Mouse (Mus musculus) hematopoietic stem cell, adult 5-6 weeks (primary cell): ENCODE results near the gene Nbas. TPM values are rescaled to one million over a fixed set of nuclear protein-coding genes. Genes with fewer than 3 reads are reported as not detected.

Experiments
- ATAC-seq, 2 experiments: fragments of 125-278 bp in 1 of 2; replicated peaks in 1 of 2; 2 replicates each; pipeline ENCODE4 v1.8.0; 2016 to 2017; ENCODE audit warnings: inconsistent platforms in 2 of 2, mild to moderate bottlenecking in 2 of 2, moderate number of reproducible peaks in 2 of 2, low read depth in 1 of 2, moderate TSS enrichment in 1 of 2; ENCODE audit not compliant: low FRiP score in 2 of 2, poor library complexity in 2 of 2, severe bottlenecking in 2 of 2, insufficient read depth in 1 of 2, low TSS enrichment in 1 of 2
- total RNA-seq: library from RNA; stranded (forward); fragments of 172-1452, 232-1000 nt; gene quantifications from 2 replicates; pipeline ENCODE4 v1.2.3, GENCODE M21; 2017

Gene Nbas
- 12.4 and 18.9 TPM in 2 replicates for total RNA-seq

DNA sequence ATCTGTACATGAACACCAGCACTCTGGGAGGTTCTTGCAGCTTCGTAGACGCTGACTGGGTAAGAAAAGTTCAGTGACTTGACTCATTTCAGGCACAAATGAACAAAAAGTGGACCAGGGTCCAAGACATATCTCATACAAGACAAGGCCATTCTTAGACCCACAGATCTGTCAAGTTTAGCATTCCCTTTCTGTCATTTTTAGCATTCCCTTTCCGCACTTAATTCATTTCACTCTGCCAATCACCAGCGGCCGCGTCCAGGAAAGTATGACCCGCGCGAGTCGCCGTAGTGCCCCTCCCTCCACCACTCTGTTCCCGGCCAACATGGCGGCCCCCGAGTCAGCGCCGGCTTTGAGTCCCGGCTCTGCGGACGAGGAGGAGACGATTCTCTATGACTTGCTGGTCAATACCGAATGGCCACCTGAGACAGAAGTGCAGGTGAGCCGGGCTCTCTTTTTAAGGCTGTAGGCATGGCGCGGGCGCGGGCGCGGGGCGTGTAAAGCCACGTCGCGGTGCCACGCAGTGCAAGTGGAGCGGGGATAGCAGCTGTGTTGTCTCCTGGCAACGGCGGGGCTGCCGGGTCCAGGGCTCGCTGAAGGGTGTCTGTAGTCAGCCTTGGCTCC lies at the start of gene Nbas:
Gene Nbas (plus strand): TSS at position 308 of the 624 bp plus-strand sequence.
- peak; percentile 93 to 96 for ATAC-seq

DNA sequence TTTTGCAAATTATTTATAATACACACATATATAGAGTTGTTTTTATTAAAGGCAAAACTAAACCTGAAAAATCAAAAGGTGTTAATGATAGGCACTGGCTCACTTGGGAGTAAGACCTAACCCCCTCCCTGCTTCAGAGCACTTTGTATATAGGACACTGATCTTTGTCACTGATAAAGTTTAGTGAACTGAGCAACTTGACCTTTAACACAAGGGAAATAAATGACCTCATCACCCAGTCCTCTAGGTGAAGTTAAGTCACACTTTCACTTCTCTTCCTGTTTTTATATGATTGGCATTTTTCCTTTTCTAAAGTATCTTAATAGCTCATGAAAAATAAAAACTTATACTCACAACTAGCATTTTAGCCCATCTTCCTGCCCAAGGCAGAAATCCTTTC lies 26.5 kb upstream of the Nbas start:
- ATAC-seq, result no peak

DNA sequence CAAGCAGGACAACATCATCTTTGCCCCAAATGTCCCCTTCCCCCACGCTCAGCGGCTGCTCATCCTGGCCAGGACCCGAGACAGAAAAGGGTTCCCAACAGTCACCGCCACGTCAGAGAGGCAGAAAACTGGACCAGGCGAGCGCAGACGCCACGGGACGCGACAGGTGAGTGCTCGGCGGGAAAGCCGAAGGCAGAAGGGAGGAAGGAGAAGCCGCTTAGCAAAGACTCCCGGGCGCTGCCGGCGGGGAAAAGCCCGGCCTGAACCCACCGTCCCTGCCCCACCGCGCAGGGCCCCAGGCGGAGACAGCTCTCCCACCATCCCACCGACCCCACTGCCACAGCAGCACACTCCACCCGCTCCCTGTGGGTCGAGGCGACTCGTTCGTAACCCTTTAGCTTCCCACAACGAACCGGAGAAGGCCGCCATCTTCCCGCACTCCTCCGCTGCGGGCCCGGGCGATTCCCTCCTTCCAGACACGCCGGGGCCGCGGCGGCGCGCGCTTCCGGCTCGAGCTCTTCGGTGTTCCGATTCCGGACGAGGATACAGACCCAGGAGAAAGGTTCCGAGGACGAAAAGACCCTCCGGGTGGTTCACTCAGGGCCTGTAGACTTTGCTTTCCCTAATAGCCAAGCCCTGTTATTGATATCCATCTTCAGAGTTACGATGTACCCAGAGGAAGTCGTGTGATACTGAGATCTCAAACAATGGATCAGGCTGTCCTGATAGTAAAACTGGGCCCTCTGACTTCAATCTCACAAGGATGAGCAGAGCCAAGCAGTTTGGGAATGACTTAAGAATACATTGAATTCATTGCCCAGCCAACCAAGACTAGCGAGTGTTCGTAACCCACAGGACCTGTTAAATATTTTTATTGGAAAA lies 20.0 kb upstream of the Nbas start, which contains the start of gene Ddx1:
Gene Ddx1 (minus strand): TSS at position 523 of the 882 bp plus-strand sequence.
- peak; percentile 79 to 86 for ATAC-seq

DNA sequence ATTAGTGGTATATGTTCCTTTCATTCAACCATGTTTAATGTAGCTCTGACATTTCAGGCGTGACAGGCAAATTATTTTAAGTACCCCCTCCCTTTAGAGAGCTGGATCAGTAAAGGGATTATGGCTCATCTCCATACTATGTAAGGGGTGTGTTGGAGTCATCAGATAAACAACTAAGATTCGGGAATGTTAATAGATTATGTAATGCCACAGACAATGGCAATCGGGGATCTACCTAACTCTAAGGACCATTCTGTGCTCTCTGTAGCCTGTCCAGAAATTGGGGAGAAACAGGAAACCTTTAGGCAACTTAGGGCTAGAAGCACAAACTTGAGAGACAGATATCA lies 19.4 kb upstream of the Nbas start:
- ATAC-seq, result no peak

DNA sequence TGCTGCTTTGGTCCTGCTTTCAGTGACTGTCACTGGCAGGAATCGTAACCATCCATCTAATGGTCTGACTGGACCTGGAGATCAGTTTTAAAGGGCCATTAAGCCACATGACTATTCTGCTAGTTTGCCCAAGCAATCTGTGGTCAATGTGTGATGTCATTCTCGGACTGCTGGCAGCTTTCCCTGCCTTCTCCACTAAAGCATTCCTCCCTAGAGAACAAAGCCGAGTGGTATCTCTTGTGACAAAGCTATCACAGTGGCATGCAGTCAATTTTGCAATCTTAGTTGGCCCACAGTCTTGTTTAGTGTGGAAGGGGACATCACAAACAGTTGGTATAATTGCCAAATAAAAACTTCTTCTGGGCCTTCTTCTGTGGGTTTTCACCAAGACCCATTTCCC lies 13.9 kb upstream of the Nbas start:
- no peak for ATAC-seq

DNA sequence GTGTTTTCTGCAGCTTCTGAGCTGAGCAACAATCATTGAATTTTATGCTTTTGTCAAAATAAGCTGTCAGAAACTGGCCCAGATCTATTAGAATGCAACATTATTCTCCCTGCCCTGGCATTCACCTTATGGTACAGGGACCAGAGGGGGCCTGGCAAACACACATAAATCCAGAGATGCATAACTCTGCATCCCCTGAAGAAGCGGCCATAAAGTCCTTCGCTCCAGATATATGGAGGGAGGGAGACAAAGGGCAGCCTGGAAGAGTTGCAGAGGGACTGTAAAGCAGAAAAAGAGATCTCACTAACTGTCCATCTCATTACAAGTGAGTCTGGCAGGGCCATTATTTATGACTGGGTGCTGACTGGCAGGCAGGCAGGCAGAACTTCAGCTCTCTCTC lies 13.2 kb upstream of the Nbas start:
- no peak for ATAC-seq

DNA sequence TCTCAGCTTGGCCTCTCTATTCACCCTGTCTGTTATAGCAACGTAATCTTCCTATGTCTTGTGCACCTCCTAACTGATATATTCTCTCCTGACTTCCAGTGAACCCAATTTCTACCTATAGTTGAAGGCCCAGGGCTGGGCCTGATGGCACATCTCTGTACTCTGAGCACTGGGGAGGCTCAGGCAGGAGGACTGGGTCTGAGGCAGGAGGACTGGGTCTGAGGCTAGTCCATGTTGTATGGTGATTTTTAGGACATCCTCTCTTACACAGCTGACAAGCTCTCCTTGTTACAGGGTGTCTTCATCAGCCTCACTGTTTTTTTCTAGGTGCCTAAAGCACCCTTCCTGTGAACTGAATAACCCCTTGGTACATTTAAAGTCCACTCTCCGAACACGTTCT lies 521 bp upstream of the Nbas start:
- 0 out of 4 replicates have a peak, but pooled peaks of 1 of the 2 experiments have one; percentile 4 for ATAC-seq

DNA sequence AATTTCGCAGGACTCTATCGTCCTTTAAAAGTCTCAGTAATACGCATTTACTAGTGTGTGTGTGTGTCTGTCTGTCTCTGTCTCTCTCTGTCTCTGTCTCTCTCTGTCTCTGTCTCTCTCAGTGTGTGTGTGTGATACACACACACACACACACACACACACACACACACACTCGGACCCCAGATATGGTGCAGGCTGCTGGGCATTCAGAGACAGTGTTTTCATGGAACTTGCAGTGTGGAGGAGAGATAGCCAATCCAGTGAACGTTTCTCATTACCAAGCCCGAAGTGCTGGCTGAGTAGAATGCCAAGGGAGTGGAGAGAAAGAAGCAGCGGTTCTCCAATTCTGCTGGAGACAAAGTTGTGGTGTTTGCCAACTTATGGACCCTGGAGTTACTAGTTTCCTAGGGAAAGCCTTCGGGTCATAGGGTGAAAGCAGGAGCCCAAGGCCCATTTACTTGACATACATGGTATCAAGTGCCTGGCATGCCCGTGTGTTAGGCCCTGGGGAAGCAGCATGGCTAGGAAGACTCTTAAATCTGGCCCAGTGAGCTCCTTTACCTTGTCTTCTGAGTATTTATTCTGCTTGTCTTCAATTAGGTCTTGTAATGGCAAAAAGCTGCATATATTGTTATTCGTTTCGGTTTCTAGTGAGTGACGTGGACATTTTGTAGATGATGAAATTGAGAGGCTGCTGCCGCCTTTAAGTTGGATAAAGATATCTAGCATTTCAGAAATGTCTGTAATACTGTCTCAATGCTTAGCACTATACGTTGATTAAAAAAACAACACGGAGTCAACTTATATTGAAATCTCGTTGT lies 847 bp downstream of the Nbas start:
- ATAC-seq, result no peak

DNA sequence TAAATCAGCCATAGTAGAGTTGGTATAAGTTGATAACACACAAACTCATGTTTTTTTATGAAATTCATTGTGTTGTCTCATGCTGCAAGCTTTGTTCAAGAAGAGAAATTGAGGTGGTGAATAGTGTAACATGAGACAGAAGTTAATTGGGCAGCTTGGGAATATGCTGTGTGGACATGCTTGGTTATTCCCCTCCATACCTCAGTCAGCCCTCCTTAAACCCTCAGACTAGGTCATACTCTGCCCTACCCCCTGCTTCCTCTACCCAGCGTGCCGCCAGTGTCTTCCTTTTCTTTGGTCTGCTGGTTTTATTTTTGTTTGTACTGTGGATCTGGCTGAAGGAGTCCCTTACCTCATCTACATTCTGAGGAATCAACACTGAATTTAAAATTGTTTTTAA lies 22.5 kb downstream of the Nbas start:
- ATAC-seq, result no peak

DNA sequence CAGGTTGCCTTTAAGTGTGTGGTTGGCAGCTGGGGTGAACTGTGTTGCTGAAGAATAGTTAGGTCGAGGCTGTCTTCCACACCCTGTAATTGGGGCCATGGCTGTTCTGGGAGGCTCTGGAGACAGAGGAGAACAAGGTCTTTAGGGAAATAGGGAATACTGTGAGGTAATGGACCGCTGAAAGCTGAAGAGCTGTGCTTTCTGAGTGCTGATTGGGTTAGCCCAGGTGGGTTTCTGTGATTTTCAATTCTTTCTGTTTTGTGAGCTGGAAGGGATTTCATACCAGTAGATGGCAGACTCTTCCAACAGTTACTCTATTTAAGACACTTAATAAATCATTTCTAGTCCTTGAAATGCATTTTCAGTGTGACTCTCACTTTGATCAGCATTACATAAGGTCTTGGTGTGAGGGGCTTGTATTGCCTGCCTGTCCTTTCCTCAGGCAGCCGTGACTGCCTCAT lies 24.5 kb downstream of the Nbas start:
- ATAC-seq, result no peak

DNA sequence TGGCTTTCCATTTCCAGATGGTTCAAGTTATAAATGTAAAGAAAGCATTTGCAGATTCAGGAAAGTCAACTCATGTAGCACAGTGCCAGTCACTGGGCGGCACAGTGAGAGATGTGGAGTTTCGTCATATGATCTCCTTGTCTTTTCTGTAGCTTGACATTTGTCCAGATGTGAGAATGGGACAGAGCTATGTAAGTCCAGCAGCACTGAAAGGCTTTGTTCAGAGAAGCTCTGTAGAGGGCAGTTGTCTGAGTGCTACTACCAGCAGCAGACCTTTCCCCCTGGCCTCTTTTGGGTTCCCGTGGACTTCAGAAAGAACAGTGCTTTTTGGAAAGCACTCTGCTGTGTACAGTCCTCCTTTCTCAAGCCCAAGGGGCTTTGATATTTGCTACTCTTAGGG lies 34.1 kb downstream of the Nbas start:
- no peak for ATAC-seq

DNA sequence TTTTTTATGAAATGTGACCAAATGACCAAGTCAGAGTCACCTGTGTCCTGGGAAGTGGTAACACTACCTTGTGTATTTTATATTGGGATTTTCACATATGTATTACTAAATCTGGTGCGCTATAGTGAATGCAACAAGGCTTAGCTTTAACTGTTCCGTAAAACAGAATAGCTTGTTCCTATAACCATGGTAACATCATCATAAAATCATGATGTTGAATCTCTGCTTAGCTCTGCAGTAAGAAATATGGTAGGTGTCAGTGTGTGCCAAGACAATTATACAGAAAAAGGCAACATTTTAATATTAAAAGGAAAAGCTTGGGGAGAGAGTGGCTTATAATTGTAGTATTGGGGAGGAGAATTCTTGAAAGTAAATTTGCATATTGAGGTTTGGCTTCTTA lies 45.0 kb downstream of the Nbas start:
- no peak for ATAC-seq

DNA sequence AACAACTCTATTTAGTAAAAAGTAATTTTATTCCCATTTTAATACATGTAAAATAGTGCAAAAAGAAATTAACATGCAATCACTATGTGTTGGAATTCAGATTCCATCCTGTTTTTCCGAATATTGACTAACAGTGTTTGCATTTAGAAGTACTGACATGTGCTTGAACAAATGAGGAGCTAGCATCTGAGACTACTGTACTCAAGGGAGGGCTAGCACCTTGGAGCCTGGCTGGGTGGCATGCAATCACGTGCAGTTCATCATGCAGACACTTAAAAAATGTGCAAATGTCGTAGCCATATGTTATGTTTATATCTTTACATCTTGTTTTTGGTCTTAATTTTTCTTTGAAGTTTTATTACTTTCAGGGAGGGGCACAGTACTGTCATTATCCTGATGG lies 45.5 kb downstream of the Nbas start:
- no peak for ATAC-seq

DNA sequence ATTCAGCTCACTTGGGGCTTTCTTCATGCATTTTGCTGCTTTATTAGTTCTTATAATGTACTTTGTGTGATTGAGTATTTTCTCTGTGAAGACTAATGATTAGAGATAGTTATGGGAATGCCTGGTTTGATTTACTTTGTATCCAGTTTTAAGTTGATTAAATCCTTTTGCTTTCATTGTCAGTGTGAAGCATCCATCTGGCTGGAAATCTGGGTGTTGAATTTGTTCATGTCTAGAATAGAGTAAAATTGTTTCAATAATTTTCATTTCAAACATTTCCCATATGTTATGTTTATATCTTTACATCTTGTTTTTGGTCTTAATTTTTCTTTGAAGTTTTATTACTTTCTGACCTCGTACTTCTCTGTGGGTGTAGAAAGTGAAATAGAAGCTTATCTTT lies 46.1 kb downstream of the Nbas start:
- no peak for ATAC-seq

DNA sequence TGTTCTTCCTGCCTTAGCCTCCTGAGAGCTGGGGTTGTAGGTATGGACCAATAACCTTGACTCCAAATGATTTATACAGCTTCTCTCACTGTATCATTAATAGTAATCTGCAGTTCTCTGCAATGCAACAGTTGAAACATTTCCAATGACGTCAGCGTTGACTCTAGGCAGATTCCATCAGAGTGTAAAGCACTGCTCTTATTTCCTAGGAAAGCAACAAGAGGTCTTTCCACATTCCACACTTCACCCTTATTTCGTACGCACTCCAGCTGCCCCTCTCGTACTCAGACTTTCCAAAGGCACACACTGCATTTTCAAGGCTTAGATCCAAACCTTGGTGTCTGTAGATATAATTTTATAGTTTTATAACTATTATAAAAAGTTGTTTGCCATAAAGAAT lies 73.6 kb downstream of the Nbas start:
- ATAC-seq, result no peak

DNA sequence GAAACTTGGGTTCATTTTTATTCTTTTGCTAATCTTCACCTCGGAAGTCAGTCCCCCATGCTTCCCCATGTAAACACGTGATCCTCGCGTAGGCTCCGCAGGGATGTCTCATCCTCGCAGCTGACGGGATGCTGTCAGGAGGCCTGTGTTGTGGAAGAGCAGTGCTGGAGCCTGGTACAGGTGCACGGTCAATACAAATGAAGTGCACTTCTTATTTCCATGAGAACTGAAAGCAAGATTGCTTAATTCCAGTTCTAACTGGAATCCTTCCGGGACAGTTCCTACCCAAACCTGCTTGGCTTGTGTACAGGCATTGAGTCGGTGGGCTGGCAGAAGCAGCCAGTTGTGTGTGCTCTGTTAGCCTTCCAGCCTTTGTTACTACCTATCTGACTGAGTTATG lies 87.3 kb downstream of the Nbas start:
- no peak for ATAC-seq

DNA sequence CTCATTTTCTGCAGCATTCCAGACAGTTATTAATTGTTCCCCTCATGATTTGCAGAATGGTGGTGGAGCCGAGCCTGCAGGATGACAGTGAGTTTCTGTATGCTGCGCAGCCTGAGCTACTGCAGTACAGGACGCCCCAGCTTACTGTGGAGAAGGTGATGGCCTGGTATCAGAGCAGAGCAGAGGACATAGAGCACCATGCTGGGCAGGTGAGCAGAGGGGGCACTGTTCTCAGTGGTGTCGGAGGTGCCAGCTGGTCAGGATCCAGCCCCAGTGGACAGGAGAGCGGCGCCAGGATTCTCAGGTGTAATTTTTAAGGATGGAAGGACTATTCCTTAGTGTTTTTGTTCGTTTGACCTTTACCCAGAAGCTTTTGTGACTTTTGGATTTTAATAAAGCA lies 87.8 kb downstream of the Nbas start:
- ATAC-seq, result no peak

DNA sequence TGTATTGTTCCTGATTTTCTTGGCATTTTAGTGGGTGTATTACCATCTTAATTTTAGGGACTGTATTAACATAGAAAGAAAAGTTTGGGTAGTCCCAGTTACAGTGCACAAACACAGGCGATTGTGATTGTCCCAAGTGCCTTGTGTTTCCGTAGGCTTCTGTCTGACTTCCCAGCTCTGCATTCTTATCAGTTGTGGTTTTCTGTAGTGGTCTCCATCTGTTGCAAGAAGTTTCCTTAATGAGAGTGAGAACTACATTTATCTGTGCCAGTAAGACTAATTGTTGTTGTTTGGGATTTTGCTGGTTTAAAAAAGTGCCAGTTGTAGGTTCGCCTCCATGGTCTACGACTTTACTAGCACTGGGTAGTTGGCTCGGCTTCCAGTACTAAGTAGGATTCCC lies 88.3 kb downstream of the Nbas start:
- peak; percentile 27 to 36; a peak in 1 of 4 replicates for ATAC-seq
